Mouse (Mus musculus) cerebellum, adult (tissue): ENCODE measurements at regions not wholly inside any gene's neighbourhood (a gene's known extent, or its start where the extent isn't known, plus 50 kb on each side); places are given as distances from the start of the nearest gene placed in this dataset.

Source experiments
- ATAC-seq: cut with Nextera tagmentation; 2 replicates; pipeline ENCODE4 v1.9.2; 2017; ENCODE audit warnings: mild to moderate bottlenecking, moderate library complexity, mixed read lengths; ENCODE audit not compliant: insufficient number of reproducible peaks, low FRiP score, low TSS enrichment

GRCm38 (mm10) chr15:96881519-96882170 lies 174.1 kb downstream of the Slc38a4 start:
- no peak for ATAC-seq

DNA sequence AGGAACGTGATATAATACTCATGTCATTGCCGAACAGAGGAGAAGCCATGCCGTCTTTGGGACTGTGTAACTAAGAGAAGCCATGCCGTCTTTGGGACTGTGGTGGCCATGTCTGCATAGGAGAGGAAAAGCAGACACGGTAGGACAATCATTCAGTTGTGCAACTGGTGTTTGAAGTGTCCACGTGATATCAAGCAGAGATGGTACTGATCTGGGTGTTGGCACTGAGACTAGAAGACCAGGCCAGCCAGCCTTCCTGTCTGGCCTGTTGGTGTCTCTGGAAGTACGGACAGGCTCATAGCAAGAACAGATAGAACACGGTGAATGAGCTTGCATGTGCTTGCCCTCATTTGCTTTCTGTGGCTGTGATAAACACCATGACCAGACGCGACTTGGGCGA lies 175.7 kb downstream of the Slc38a4 start:
- ATAC-seq: no peak

DNA sequence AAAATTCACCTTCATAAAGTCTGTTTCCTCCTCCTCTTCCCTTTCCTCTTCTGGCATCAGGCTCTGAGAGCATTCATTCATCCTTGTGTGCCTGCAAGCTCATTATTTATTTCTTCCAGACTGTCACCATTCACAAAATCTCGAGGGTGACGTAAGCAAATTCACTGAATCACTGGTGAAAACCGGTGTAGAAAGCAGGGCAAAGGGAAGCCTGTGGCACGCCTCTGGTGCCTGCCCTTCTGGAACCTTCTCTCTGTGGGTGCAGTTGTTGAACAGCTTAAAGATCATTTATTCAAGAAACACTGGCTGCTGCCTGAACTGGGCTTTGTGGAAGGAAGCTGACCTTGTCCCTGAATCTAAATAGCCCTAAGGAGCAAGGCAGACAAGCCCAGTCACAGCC lies 177.0 kb downstream of the Slc38a4 start:
- no peak for ATAC-seq

GRCm38 (mm10) chr15:96877931-96878330 lies 177.8 kb downstream of the Slc38a4 start:
- no peak for ATAC-seq

- ATAC-seq: no peak
Observed at GRCm38 (mm10) chr15:96877271-96877670, 177.7 kb upstream of the Slc38a2 start.

- ATAC-seq: no peak
Observed at GRCm38 (mm10) chr15:96874145-96874544, 174.6 kb upstream of the Slc38a2 start.

DNA sequence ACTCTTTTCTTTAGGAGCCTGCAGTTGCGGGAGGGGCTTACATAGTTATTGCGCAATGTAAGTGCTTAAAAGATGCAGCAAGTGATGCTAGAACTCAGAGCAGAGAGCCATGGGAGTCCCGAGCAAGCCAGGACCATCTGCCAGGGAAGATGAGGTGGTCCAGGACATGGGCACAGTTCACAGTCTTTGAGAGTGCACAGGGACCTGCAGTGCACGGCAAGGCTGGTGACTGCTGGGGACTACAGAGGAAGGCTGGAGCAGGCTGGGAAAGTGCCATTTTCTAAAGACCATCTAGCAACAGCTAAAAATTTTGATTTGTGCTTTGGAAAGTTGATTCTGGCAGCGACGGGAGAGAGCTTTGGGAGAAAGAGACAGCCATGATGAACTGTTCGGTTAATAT lies 174.0 kb upstream of the Slc38a2 start:
- ATAC-seq: no peak

DNA sequence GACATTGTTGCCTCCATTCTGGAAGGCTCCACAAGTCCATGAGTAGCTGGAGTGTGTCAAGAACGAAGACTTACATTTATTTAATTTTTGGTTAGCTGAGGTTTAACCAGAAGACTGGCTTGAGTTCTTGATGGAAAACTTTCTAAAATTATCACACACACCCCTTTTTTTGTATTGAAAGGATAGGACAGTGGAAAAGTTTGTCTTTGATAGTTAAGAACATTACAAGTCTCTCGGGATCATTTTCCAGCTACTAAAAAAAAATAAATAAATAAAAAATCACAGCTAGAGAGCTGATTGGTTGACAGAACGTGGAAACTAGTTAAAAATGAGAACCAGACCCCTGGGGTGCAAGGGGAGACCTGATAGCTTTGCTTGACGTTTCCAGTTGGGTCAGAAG lies 173.6 kb upstream of the Slc38a2 start:
- ATAC-seq: no peak

DNA sequence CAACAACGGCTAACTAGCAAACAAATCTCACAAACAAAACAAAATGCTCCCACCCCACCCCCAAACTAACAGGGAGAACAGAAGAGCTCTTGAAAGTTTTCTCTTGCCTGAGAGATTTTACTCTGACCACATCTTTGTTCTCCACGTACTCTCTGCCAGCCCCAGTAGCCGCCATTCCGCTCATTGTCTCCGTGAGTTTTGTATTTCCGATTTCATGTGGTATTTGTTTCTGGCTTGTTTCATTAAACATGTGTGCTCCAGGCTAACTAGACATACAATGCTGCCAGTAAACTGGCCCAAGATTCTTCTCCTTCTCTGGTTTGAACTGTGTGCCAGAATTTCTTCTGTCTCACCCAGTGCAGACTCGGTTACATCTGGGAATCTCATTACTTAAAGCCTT lies 168.2 kb upstream of the Slc38a2 start:
- no peak for ATAC-seq

GRCm38 (mm10) chr15:96865932-96866331 lies 166.4 kb upstream of the Slc38a2 start:
- ATAC-seq: no peak

DNA sequence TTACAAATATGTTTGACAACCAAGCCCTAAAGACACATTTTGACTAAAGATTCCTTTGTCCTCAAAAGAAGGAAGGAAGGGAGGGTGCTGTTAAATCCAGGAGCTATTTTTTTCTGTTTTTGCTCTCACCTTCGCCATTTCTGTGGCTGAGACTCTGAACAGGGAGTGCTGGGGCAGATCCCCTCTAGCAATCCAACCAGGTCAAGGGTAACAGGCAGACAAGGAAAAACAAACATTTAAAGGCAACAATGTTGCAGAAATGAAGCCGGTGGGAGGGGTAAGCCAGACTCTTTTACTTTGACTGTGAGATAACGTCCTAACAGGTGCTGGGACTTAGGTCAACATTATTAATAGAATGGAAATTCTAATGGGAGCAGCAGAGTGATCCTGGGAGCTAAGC lies 158.2 kb upstream of the Slc38a2 start:
- ATAC-seq: no peak

DNA sequence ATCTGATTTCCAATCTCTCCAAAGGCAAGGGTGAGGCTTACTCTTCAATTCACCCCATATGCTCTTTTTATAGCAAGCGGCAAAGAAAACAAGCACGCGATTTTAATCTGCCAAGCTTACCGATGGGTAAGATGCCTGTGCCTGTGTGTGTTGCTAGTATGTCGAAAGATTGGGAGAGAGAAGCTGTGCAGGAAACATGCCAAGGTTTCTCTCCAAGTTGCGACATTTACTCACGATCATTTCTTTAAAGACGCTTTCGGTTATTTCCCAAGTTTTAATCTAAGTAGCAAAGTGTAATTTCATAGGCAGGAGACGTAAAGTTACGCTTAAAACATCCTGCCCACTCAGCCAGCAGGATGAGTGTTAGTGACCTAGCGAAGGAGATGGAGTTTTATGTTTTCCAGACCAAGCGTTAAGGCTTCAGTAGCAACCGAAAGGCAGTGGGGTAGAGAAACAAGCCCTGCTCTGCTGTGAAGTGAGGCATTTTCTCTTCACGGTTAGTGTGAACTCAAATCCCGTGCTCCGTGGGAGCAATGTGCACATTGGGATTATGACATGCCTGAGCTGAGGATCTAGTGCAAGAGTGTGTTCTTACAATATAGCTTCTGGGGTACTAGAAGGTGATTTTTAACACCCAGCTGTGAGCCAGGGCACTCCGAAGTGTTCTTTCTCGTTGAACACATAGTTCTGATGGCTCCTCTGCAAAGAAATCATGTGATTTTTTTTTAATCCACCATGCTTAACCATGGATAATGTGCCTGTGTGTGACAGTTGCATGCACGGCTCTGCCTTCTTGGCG lies 152.6 kb upstream of the Slc38a2 start:
- ATAC-seq: no peak

DNA sequence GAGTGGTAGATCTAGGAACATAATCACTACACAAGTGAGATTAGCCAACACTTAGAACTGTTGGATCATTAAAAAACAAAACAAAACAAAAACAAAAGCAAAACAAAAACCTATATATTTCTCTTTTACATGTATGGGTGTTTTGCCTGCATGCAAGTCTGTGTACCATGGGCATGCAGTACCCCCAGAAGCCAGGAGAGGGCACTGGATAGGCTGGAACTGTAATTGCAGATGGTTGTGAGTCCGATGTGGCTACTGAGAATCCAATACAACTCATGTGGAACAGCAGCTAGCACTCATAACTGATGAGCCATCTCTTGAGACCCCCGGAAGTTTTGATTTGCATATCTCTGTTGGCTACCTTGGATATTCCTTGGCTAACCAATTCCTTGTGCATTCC lies 148.6 kb upstream of the Slc38a2 start:
- no peak for ATAC-seq

GRCm38 (mm10) chr15:96845221-96845620 lies 145.7 kb upstream of the Slc38a2 start:
- no peak for ATAC-seq

GRCm38 (mm10) chr15:96844290-96844689 lies 144.8 kb upstream of the Slc38a2 start:
- no peak for ATAC-seq

DNA sequence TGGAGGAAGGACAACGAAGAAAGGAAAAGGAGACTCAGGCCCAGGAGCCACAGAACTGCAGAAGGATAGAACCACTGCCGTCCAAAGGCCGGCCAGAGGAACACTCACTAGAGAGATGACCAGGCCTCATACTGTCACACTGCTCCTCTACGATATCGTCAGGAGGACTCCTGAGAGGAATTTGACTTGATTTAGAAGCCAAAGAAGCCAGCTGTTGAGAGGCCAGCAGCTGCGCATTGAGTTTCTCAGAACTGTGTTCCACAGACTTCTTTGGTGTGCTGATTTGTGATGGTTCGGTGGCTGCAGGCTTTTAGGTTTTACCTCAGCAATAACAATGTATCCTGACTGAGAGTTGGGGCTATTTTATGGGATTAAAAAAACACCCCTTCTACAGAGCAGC lies 144.1 kb upstream of the Slc38a2 start:
- no peak for ATAC-seq

GRCm38 (mm10) chr15:96842881-96843280 lies 143.4 kb upstream of the Slc38a2 start:
- ATAC-seq: no peak

- ATAC-seq: no peak
Observed at GRCm38 (mm10) chr15:96836670-96837069, 137.1 kb upstream of the Slc38a2 start.

DNA sequence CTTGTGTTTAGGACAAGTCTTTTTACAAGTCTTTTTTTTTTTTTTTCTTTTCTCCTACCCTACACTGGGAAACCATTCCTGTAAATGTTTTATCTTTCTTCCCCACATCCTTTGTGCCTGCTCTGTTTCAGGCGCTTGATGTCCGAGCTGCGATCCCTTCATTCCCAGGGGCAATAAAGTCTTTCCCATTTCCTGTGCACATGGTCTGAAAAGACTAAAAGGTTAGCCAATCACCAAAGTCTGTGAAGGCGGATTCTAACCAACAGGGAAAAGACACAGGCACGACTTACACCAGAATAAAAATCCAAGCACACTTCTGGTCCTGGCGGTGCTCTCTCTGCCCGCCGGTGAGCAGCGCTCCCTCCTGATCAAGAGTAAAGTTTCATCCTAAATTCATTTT lies 135.3 kb upstream of the Slc38a2 start:
- ATAC-seq: no peak

GRCm38 (mm10) chr15:96834162-96834843 lies 134.8 kb upstream of the Slc38a2 start:
- ATAC-seq: no peak

GRCm38 (mm10) chr15:96832389-96832788 lies 132.9 kb upstream of the Slc38a2 start:
- no peak for ATAC-seq
